Mouse (Mus musculus) MEL (cell line): ENCODE results near the gene Nolc1.

Source experiments
- CTCF ChIP-seq, 3 experiments: IDR thresholded peaks in 2 of 3; conservative IDR thresholded peaks in 1 of 3; 2 replicates each; pipeline ENCODE4 v1.5.1; 2011 to 2012; ENCODE audit warnings: low read length in 3 of 3, low read depth in 2 of 3, mild to moderate bottlenecking in 2 of 3, improper control_type of control experiment in 1 of 3, inconsistent platforms in 1 of 3, mixed read lengths in 1 of 3, moderate library complexity in 1 of 3; ENCODE audit not compliant: control insufficient read depth in 1 of 3, insufficient read depth in 1 of 3, poor library complexity in 1 of 3, severe bottlenecking in 1 of 3
- GATA1 ChIP-seq: IDR thresholded peaks from 2 replicates; pipeline ENCODE4 v1.6.1; 2011; ENCODE audit warnings: low read depth, low read length, improper control_type of control experiment
- POLR2A ChIP-seq, 2 experiments: IDR thresholded peaks; 2 replicates each; pipeline ENCODE4 v1.6.1; 2011 to 2012; ENCODE audit warnings: low read length in 2 of 2, mild to moderate bottlenecking in 2 of 2, control low read depth in 1 of 2, improper control_type of control experiment in 1 of 2, low read depth in 1 of 2, moderate library complexity in 1 of 2; ENCODE audit not compliant: control insufficient read depth in 1 of 2, insufficient read depth in 1 of 2, poor library complexity in 1 of 2
- SIN3A ChIP-seq: IDR thresholded peaks from 2 replicates; pipeline ENCODE4 v1.6.1; 2012; ENCODE audit warnings: low read length, improper control_type of control experiment, inconsistent platforms
- USF2 ChIP-seq, 2 experiments: IDR thresholded peaks; 2 replicates each; pipeline ENCODE4 v1.6.1; 2011 to 2012; ENCODE audit warnings: improper control_type of control experiment in 2 of 2, low read length in 2 of 2, borderline replicate concordance in 1 of 2, inconsistent platforms in 1 of 2, low read depth in 1 of 2, mild to moderate bottlenecking in 1 of 2; ENCODE audit not compliant: insufficient read depth in 1 of 2

DNA sequence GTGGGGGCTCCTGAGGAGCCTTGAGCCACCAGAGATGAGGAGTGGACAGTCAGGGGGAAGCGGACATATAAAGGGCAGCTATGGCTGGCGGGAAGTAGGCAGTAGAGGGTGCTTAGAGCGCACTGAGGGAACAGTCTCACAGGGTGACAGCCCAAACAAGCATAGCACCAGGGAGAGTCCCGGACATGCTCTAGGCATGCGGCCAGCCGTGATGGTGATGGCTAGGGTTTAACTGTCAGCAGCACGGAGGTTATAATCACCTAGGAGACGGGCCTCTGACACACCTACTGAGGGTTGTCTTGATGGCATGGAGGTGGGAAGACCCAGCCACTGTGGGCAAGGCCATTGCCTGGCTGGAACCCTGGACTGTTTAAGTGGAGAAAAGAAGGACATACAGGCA is 49.1 kb upstream of the Nolc1 start:
- no peak for TF ChIP-seq CTCF (IDR thresholded peaks at IDR 0.05 in 2 of 3, conservative IDR thresholded peaks at IDR 0.05 in 1 of 3; ENCODE audit: control insufficient read depth in 1 of 3, insufficient read depth in 1 of 3, low read depth in 2 of 3, low read length in 3 of 3, poor library complexity in 1 of 3, severe bottlenecking in 1 of 3)
- TF ChIP-seq POLR2A (IDR thresholded peaks at IDR 0.05; ENCODE audit: control insufficient read depth in 1 of 2, insufficient read depth in 1 of 2, low read depth in 1 of 2, low read length in 2 of 2, poor library complexity in 1 of 2): no peak
- TF ChIP-seq SIN3A: no peak
- TF ChIP-seq USF2 (IDR thresholded peaks at IDR 0.05; ENCODE audit: borderline replicate concordance in 1 of 2, insufficient read depth in 1 of 2, low read depth in 1 of 2, low read length in 2 of 2): no peak
- no peak for TF ChIP-seq GATA1
